Mouse (Mus musculus): Measurements from ENCODE around the gene Cep131.

Cep131 gene

GRCm38 (mm10) chr11:120048252-120048556, 38.4 kb downstream of the Cep131 start:
- DNase-seq = peak; percentile 72

GRCm38 (mm10) chr11:120047531-120048251, 38.9 kb downstream of the Cep131 start:
- DNase-seq = peak; percentile 74

- no peak for DNase-seq
Observed at GRCm38 (mm10) chr11:120046553-120047191, 40.0 kb downstream of the Cep131 start, which contains the start of gene Aatk. Aatk (minus strand) TSS chr11:120047167.

GRCm38 (mm10) chr11:120045839-120046552, 40.6 kb downstream of the Cep131 start:
- peak; percentile 82 for DNase-seq

GRCm38 (mm10) chr11:120045341-120045740, 41.3 kb downstream of the Cep131 start:
- DNase-seq = peak; percentile 74

- DNase-seq = peak; percentile 66
Observed at GRCm38 (mm10) chr11:120042141-120042838, 44.3 kb downstream of the Cep131 start.

- peak; percentile 82 for DNase-seq
Observed at GRCm38 (mm10) chr11:120041191-120042123, 45.2 kb downstream of the Cep131 start.

GRCm38 (mm10) chr11:120040440-120040839, 46.2 kb downstream of the Cep131 start:
- peak; percentile 69 for DNase-seq

- peak; percentile 58 for DNase-seq
Observed at GRCm38 (mm10) chr11:120039581-120039980, 47.0 kb downstream of the Cep131 start.

GRCm38 (mm10) chr11:120034762-120035161, 51.9 kb downstream of the Cep131 start:
- no peak for DNase-seq

GRCm38 (mm10) chr11:120034306-120034705, 52.3 kb downstream of the Cep131 start:
- DNase-seq = no peak

GRCm38 (mm10) chr11:120033473-120033872, 53.2 kb downstream of the Cep131 start:
- no peak for DNase-seq

GRCm38 (mm10) chr11:120032052-120032451, 54.6 kb downstream of the Cep131 start:
- DNase-seq = no peak

- peak; percentile 80 for DNase-seq
Observed at GRCm38 (mm10) chr11:120030145-120030901, 56.3 kb downstream of the Cep131 start.

- DNase-seq = peak; percentile 75
Observed at GRCm38 (mm10) chr11:120029431-120030144, 57.0 kb downstream of the Cep131 start.

GRCm38 (mm10) chr11:120028319-120029092, 58.1 kb downstream of the Cep131 start:
- DNase-seq = no peak

GRCm38 (mm10) chr11:120026941-120027340, 59.7 kb downstream of the Cep131 start:
- DNase-seq = no peak

- peak; percentile 84 for DNase-seq
Observed at GRCm38 (mm10) chr11:120022841-120023240, 63.8 kb downstream of the Cep131 start.

GRCm38 (mm10) chr11:120022216-120022615, 64.4 kb downstream of the Cep131 start:
- DNase-seq = peak; percentile 76

GRCm38 (mm10) chr11:120021367-120021766, 65.3 kb downstream of the Cep131 start:
- peak; percentile 71 for DNase-seq

Data from cerebellum, adult 11-12 months (tissue).